Mouse (Mus musculus): Measurements from ENCODE around the gene Gm45194. TPM values are rescaled to one million over a fixed set of nuclear protein-coding genes. Genes with fewer than 3 reads are reported as not detected.

Gm45194 gene
- polyA plus RNA-seq, 1 experiment from 2014 or later, result 0.39 TPM

GRCm38 (mm10) chrX:112010707-112011106, 119.5 kb downstream of the Gm45194 start, which contains the start of gene Tex16:
Gene Tex16 (plus strand): TSS chrX:112011007.
- Histone ChIP-seq H3K27me3 (ENCODE audit: control insufficient read depth, insufficient read depth, low read length) (no peaks in the 10 kb centered on the region), H3K9me3 (ENCODE audit: control insufficient read depth, low read length) (no peaks in the 10 kb centered on the region), H3K9ac (ENCODE audit: low read length) (no peak within 1 kb of the TSS), H3K27ac (replicated peaks; ENCODE audit: low read depth, low read length) (no peak within 1 kb of the TSS), H3K36me3 (ENCODE audit: control insufficient read depth, insufficient read depth, low read length) (no peaks in the 10 kb centered on the region), H3K4me2 (ENCODE audit: low read depth, severe bottlenecking) (no peak within 1 kb of the TSS), H3K4me1 (ENCODE audit: control insufficient read depth, insufficient read depth, low read length) (no peaks in the 10 kb centered on the region), H3K4me3 (ENCODE audit: low read depth, low read length) (no peak within 1 kb of the TSS)
- DNase-seq (ENCODE audit: low spot score), result no peak
- no peak for ATAC-seq (ENCODE audit: insufficient number of reproducible peaks, low FRiP score, low TSS enrichment, low read depth)

- ATAC-seq (ENCODE audit: insufficient number of reproducible peaks, low FRiP score, low TSS enrichment, low read depth), result no peak
- DNase-seq (ENCODE audit: low spot score), result no peak
- Histone ChIP-seq H3K4me2 (ENCODE audit: low read depth, severe bottlenecking) (no peak within 1 kb of the TSS), H3K36me3 (ENCODE audit: control insufficient read depth, insufficient read depth, low read length) (no peaks in the 10 kb centered on the region), H3K27ac (replicated peaks; ENCODE audit: low read depth, low read length) (no peak within 1 kb of the TSS), H3K4me3 (ENCODE audit: low read depth, low read length) (no peak within 1 kb of the TSS), H3K27me3 (ENCODE audit: control insufficient read depth, insufficient read depth, low read length) (no peaks in the 10 kb centered on the region), H3K9ac (ENCODE audit: low read length) (no peak within 1 kb of the TSS), H3K9me3 (ENCODE audit: control insufficient read depth, low read length) (no peaks in the 10 kb centered on the region), H3K4me1 (ENCODE audit: control insufficient read depth, insufficient read depth, low read length) (no peaks in the 10 kb centered on the region)
- 81% methylated on average over 3 of the region's 3 CpGs for WGBS
Observed at GRCm38 (mm10) chrX:112238749-112239148, 347.6 kb downstream of the Gm45194 start, which contains the start of gene 4933403O08Rik. Gene 4933403O08Rik (plus strand): TSS chrX:112239049.

- Histone ChIP-seq H3K4me3 (ENCODE audit: low read depth, low read length) (no peak overlapping the region), H3K9ac (ENCODE audit: low read length) (no peak overlapping the region), H3K4me1 (ENCODE audit: control insufficient read depth, insufficient read depth, low read length) (no peaks in the 10 kb centered on the region), H3K4me2 (ENCODE audit: low read depth, severe bottlenecking) (no peak overlapping the region), H3K27me3 (ENCODE audit: control insufficient read depth, insufficient read depth, low read length) (no peaks in the 10 kb centered on the region), H3K36me3 (ENCODE audit: control insufficient read depth, insufficient read depth, low read length) (no peaks in the 10 kb centered on the region), H3K27ac (replicated peaks; ENCODE audit: low read depth, low read length) (no peak overlapping the region), H3K9me3 (ENCODE audit: control insufficient read depth, low read length) (no peaks in the 10 kb centered on the region)
- ATAC-seq (ENCODE audit: insufficient number of reproducible peaks, low FRiP score, low TSS enrichment, low read depth) (no peak), DNase-seq (ENCODE audit: low spot score) (no peak)
- WGBS, result 94% methylated on average over 1 of the region's 1 CpGs
Observed at GRCm38 (mm10) chrX:112242916-112243315, 351.7 kb downstream of the Gm45194 start.

- Histone ChIP-seq H3K4me1 (ENCODE audit: control insufficient read depth, insufficient read depth, low read length) (no peaks in the 10 kb centered on the region), H3K4me3 (ENCODE audit: low read depth, low read length) (no peak overlapping the region), H3K9ac (ENCODE audit: low read length) (no peak overlapping the region), H3K27ac (replicated peaks; ENCODE audit: low read depth, low read length) (no peak overlapping the region), H3K36me3 (ENCODE audit: control insufficient read depth, insufficient read depth, low read length) (no peaks in the 10 kb centered on the region), H3K27me3 (ENCODE audit: control insufficient read depth, insufficient read depth, low read length) (no peaks in the 10 kb centered on the region), H3K4me2 (ENCODE audit: low read depth, severe bottlenecking) (no peak overlapping the region), H3K9me3 (ENCODE audit: control insufficient read depth, low read length) (no peaks in the 10 kb centered on the region)
- WGBS, result 87% methylated on average over 2 of the region's 2 CpGs
- DNase-seq (ENCODE audit: low spot score), result no peak
- no peak for ATAC-seq (ENCODE audit: insufficient number of reproducible peaks, low FRiP score, low TSS enrichment, low read depth)
Observed at GRCm38 (mm10) chrX:112255513-112255912, 364.3 kb downstream of the Gm45194 start.

- Histone ChIP-seq H3K27ac (replicated peaks; ENCODE audit: low read depth, low read length) (no peak overlapping the region), H3K4me2 (ENCODE audit: low read depth, severe bottlenecking) (no peak overlapping the region), H3K4me1 (ENCODE audit: control insufficient read depth, insufficient read depth, low read length) (no peaks in the 10 kb centered on the region), H3K27me3 (ENCODE audit: control insufficient read depth, insufficient read depth, low read length) (no peaks in the 10 kb centered on the region), H3K36me3 (ENCODE audit: control insufficient read depth, insufficient read depth, low read length) (no peaks in the 10 kb centered on the region), H3K9ac (ENCODE audit: low read length) (no peak overlapping the region), H3K4me3 (ENCODE audit: low read depth, low read length) (no peak overlapping the region), H3K9me3 (ENCODE audit: control insufficient read depth, low read length) (no peaks in the 10 kb centered on the region)
- DNase-seq (ENCODE audit: low spot score), result no peak
- no peak for ATAC-seq (ENCODE audit: insufficient number of reproducible peaks, low FRiP score, low TSS enrichment, low read depth)
- WGBS, result 64% methylated on average over 1 of the region's 1 CpGs
Observed at GRCm38 (mm10) chrX:112273550-112273949, 382.4 kb downstream of the Gm45194 start.

Other genes starting within 250 kb of the Gm45194 start
- gene Hdx, start 194.3 kb upstream of the Gm45194 start, polyA plus RNA-seq (2014; fragmentation: Nextera tagmentation; extraction: Ambion mirVana), result 1.9 and 2.1 TPM in 2 replicates
- 0.45 and 0.54 TPM in 2 replicates for gene Tex16, start 119.6 kb downstream of the Gm45194 start, polyA plus RNA-seq (2014; fragmentation: Nextera tagmentation; extraction: Ambion mirVana)

Measured in limb, embryonic 11.5 days (tissue).